Mouse (Mus musculus): Measurements from ENCODE around the gene Grin3b.

The Grin3b gene

DNA sequence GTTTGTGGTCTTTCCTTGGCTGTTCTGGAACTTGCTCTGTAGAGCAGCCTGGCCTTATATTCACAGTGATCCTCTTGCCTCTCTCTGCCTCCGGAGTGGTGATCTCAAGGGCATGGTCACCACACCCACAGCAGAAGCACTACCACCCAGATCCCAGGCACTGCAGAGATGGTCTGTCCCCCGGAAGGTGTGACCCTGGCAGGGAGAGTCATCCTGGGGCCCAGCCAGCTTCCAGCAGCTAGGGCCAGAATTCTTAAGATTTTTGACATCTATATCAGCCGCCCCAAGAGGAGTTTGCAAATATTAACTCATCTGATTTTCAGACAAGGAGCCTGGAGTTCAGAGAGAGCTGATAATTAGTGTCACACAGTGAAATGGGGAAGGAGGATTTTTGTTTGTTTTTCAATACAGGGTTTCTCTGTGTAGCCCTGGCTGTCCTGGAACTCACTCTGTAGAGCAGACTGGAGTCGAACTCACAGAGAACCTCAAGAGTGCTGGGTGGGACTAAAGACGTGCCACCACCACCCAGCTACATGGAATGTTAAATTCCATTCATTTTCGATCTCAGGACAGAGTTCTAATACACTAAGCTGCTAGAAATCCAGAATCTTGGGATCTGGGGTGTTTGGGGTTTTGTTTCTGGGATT is 15.8 kb downstream of the Grin3b start:
- in situ Hi-C loops (cut with MboI; ENCODE audit: low sequenced_read_pairs): loop anchor here (10.0 kb wide), 1 partner anchor 158 kb away; the partner anchor contains the start of genes Cbarp and Midn

DNA sequence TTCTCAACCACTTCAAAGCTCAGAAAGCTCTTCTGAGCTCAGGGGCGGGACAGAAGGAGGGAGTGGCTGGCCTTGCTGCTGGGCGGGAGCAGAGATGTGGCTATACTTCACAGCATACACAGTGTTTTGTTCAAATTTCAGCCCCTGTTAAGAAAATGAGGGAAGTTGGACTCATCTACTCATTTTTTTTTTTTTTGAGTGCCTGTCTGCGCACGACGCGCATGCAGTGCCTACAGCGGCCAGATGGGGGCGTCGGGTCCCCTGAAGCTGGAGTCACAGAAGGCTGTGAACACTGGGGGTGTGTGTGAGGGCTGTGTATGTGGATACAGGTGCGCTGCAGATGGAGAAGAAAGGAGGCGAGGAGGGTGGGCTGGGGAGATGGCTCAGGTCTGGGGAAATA is 16.4 kb downstream of the Grin3b start:
- in situ Hi-C loops (cut with MboI; ENCODE audit: low sequenced_read_pairs): loop anchor here (10.0 kb wide), 1 partner anchor 158 kb away; the partner anchor contains the start of genes Cbarp and Midn

DNA sequence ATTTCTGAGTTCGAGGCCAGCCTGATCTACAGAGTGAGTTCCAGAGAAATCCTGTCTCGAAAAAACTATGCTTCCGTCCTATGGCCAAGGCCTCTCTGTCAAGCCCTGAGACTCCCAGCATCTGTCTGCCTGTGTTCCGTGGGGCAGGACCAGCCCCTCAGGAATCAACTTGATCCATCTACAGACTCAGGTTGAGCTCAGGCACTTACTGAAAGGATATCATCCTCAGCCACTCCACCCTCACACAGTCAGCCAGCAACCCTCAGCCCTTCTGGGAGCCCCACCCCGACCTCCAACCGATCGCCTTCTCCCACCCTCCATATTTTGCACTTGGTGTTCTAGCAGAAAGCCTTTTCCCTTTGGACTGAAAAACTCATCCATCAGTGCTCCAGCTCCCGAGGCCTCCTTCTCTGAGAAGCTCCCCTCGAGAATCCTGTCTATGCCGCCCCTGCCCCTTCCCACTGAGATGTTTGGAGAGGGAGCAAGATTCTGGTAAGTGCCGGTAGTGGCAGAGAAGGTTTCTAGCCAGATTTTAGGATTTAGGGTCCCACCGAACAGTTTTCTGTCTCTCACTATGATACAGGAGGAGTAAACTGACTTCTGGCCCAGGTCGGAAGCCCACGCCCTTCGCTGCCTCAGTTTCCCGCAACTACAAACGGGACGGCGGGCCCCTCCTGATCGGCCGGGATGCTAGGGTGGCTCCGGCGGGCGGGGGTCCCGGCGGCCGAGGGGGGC is 17.4 kb downstream of the Grin3b start:
- in situ Hi-C loops (cut with MboI; ENCODE audit: low sequenced_read_pairs): loop anchor here (10.0 kb wide), 1 partner anchor 157 kb away; the partner anchor contains the start of genes Cbarp and Midn

DNA sequence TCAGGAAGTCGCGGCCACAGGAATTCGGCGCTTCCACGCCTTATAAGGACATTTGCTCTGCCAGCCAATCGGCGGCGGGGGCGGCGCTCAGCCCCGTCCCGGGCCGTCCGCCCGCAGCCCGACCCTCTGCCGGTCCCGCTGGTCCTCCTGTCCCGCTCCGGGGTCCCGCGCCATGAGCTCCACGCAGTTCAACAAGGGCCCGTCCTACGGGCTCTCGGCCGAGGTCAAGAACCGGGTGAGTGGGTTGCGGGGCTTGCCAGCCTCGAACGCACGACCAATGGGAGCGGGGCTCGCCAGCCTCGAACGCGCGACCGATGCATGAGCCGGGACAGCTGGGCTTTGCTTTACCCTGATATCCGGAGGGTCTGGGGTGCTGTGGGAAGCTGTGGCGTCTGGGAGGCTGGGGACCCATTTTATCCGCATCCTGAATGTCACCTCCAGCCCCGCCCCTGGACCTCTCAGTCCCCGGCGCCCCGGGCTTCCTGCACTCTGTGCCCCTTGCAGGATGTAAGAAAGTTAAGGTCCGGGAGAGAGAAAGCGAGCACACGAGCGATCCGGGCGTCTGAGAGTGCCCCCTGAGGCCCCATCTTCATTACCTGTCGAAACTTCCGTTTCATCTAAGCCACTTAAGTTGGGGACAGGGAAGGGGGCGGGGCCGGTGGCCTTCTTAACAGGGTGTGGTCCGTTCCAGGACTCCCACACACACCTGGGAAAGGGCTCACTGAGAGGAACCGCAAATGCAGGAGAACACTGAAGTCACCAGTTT is 18.2 kb downstream of the Grin3b start, which contains the start of gene Cnn2:
Cnn2 (plus strand) TSS at position 79 of the 766 bp plus-strand sequence.
- in situ Hi-C loops (cut with MboI; ENCODE audit: low sequenced_read_pairs): loop anchor here (10.0 kb wide), 1 partner anchor 156 kb away; the partner anchor contains the start of genes Cbarp and Midn

DNA sequence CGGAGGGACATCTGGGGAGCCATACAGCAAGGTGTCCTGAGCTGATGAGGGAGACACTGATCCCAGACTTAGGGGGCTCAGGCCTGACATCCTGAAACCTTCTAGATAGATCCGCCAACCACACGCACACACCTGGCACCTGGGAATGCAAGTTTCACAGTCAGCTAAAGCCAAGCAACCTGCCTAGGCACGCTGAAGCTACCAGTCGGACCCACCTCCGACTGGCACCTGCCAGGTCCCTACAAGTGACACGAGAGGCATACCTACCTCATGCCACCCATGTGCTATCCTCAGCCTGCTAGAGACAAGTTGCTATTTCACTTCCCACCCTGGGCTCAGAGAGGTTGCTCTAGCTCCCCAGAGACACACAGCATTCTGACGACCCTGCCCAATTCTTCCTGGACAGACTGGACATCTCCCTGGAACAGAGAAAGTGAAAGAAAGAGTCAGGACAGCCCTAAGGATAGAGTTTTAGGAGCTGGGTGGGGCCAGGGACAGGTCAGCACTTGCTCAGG is 18.8 kb downstream of the Grin3b start:
- in situ Hi-C loops (cut with MboI; ENCODE audit: low sequenced_read_pairs): loop anchor here (10.0 kb wide), 1 partner anchor 155 kb away; the partner anchor contains the start of genes Cbarp and Midn

DNA sequence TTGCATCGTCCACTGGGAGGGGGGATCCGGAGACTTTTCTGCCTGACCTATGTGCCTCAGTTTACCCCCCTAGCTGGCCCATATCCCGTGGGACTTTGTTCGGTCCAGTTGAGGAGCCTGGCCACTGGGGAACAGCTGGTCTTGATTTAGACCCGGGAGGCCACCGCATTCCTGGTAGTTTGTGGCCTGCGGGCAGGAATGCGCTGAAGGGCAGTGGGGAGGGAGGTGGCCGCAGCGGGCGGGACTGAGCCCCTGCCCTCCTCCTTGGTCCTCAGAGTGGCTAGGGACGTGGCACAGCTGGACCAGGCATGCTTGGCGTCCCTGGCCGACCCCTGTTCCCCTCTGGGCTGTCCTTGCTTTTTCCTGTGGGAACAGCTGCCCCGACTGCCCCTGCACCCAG is 19.4 kb downstream of the Grin3b start:
- in situ Hi-C loops (cut with MboI; ENCODE audit: low sequenced_read_pairs): loop anchor here (10.0 kb wide), 1 partner anchor 155 kb away; the partner anchor contains the start of genes Cbarp and Midn

DNA sequence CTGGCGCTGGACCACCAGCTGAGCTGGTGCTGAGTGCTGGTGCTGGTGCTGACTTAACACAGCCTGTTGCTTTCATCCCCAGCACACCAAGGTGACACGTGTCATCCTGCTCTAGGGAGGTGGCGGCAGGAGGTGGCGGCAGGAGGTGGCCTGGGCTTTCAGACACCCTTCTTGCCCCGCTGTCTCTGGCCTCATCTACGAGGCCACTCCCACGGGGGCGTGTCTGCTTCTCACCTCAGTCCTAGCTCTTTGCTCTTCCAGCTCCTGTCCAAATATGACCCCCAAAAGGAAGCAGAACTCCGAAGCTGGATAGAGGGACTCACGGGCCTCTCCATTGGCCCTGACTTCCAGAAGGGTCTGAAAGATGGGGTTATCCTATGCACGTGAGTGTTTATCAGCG is 20.6 kb downstream of the Grin3b start:
- in situ Hi-C loops (cut with MboI; ENCODE audit: low sequenced_read_pairs): no loop called here

DNA sequence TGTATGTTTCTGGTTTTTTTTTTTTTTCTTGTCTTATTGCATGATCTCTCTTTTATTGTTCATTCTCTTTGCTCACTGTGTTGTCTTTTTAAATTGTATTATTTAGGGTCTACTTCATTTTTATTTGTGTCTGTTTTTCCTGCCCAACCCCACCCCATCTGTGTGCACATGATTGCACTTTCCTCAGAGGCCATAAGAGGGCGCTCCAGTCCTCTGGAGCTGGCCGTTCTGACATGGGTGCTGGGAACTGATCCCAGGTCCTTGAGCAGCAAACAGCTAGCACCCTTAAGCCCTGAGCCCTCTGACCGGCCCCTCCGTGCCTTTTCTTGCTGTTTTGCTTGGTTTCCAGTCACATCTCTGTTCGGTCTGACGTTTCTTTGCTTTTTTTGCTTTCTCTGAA is 21.0 kb downstream of the Grin3b start:
- in situ Hi-C loops (cut with MboI; ENCODE audit: low sequenced_read_pairs): no loop called here

DNA sequence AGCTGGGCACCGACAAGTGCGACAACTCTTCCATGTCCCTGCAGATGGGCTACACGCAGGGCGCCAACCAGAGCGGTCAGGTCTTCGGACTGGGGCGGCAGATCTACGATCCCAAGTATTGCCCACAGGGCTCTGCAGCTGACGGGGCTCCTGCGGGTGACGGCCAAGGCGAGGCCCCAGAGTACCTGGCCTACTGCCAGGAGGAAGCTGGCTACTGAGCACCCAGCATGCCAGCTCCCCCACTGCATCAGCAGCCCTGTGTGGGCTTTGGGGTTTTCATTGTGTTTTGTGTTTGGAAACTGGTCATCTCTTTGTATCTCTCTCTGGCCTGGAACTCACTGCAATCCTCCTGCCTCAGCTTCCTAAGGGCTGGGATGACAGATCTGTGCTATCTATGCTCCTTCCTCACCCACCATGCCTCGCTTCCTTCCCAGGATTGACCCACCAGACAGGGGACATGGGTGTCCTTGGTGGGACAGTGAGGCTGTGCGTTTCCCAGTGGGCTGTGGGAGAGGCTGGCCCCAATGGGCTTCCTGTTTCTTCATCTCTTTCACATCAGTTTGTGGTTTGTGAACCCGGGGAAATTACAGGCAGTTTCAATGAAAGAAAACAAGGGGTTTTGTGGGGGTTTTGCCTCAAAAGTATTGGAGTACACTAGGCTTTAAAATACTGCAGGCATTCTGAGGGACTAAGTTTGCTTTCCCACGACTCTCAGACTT is 24.0 kb downstream of the Grin3b start:
- in situ Hi-C loops (cut with MboI; ENCODE audit: low sequenced_read_pairs): no loop called here

DNA sequence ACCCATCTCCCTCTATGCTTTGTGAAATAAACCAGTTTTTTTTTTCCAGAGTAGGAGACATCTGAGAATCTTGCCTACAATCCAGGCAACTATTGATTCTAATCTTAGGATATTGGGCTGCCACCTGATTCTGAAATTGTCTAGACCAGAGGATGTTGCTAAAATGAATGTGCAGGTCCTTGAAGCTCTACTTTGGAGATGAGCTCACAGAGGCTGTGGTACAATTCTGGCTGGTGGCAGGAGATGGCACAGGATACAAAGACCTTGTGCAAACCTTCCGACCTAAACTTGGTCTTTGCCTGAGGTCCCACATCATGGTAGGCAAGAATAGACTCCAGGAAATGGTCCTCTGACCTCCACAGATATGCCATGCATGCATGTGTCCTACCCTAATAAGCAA is 25.1 kb downstream of the Grin3b start:
- in situ Hi-C loops (cut with MboI; ENCODE audit: low sequenced_read_pairs): no loop called here

DNA sequence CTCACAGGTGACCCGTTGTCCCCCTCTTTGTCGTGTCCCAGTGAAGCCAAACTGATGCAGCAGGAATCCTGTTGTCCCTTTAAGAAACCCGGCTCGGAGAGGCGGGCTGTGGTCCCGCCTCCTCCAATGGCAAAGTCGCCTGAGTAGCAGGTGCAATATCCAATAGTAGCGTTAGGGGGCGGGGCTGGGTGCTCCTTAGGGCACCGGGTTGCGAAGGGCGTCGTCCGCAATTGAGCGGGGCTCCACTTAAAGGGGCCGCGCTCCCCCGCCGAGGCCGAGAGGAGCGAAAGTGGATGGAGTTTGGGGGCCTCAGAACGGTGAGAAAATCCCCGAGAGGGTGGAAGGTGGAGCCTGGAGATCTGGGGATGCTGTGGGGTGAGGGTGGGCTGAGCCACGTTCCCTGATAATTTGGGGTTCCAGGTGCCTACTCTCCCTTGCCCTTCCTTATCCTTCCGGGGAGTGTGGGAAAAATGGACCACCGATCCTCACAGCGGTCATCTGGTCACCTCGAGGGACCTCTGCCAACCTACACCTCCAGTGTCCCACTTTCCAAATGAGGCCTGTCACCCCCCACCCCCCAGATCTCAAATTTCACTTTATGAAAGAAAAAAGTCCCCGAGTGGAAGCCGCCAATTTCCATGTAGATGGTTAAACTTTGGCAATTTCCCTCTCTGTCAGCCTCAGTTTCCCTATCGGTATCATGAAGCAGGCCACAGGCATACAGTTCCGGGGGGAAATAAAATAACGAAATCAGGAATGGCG is 25.9 kb downstream of the Grin3b start, which contains the start of gene Abca7:
Abca7 (plus strand) TSS at position 223 of the 762 bp plus-strand sequence.
- in situ Hi-C loops (cut with MboI; ENCODE audit: low sequenced_read_pairs): no loop called here

DNA sequence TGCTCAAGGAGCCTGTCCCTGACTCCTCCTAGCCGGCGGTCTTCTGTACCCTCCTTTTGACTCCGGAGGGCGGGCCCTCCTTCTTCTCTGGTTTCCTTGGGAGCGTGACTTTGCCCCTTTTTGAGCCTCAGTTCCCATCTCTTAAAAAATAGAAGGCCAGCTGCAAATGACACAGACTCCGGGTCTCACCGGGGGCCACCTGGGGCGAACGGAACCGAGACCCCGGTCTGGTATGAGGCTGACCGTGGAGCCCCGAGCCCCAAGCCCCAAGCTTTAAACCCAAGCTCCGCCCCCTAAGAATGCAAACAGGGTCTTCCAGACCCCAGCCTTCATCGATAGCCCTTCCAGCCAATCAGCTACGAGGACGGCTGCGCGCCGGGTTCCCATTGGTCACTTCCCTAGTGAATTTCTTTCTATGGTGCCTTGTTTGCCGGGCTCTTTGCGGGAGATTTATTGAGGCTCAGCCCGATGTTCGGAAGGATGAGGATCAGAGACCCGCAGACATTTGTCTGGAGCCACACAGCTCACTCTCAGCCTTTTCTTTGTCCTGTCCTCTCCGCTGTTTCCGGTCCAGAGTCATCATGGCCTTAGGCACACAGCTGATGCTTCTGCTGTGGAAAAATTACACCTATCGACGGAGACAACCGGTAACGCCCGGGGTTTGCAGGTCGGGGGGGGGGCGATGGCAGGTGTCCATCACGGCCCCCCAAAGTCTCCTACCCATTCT is 26.7 kb downstream of the Grin3b start:
- in situ Hi-C loops (cut with MboI; ENCODE audit: low sequenced_read_pairs): no loop called here

DNA sequence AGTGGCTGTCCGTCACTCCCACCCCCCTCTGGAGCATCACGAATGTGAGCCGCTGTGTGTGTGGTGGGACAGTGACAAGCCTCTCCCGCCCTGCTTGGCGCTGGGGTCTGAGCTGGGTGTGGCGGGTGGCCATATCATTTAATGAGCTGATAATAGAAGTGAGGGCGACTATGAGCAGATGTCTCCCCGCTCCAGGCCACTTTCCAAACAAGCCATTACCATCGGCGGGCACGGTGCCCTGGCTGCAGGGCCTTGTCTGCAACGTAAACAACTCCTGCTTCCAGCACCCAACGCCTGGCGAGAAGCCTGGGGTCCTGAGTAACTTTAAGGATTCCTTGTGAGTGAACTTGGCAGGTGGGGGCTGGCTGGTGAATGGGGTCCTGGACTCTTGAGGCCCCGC is 27.3 kb downstream of the Grin3b start:
- in situ Hi-C loops (cut with MboI; ENCODE audit: low sequenced_read_pairs): no loop called here

DNA sequence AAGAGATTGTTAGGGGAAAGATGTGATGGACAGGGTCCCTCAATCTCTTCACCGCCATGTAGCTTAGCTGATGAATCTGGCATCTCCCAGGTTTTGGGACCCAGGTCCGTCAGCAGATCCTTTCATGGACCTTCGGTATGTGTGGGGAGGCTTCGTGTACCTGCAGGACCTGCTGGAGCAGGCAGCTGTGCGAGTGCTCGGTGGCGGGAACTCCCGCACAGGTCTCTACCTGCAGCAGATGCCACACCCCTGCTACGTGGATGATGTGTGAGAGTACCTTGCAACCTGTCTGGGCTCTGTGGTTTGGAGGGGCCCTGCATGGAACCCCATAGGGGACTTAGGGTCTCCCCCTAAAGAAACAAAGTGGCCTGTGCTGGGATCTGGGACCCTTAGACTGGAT is 31.4 kb downstream of the Grin3b start:
- in situ Hi-C loops (cut with MboI; ENCODE audit: low sequenced_read_pairs): no loop called here

DNA sequence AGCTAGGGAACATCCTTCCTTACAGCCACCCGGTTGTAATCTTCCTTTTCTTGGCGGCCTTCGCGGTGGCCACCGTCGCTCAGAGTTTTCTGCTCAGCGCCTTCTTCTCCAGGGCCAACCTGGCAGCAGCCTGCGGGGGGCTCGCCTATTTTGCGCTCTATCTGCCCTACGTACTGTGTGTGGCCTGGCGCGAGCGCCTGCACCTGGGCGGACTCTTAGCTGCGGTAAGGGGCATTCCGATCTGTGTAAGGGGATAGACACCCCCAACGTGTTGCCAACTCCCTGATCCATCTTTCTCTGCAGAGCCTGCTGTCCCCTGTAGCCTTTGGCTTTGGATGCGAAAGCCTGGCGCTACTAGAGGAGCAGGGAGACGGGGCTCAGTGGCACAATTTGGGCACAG is 32.3 kb downstream of the Grin3b start:
- in situ Hi-C loops (cut with MboI; ENCODE audit: low sequenced_read_pairs): no loop called here

DNA sequence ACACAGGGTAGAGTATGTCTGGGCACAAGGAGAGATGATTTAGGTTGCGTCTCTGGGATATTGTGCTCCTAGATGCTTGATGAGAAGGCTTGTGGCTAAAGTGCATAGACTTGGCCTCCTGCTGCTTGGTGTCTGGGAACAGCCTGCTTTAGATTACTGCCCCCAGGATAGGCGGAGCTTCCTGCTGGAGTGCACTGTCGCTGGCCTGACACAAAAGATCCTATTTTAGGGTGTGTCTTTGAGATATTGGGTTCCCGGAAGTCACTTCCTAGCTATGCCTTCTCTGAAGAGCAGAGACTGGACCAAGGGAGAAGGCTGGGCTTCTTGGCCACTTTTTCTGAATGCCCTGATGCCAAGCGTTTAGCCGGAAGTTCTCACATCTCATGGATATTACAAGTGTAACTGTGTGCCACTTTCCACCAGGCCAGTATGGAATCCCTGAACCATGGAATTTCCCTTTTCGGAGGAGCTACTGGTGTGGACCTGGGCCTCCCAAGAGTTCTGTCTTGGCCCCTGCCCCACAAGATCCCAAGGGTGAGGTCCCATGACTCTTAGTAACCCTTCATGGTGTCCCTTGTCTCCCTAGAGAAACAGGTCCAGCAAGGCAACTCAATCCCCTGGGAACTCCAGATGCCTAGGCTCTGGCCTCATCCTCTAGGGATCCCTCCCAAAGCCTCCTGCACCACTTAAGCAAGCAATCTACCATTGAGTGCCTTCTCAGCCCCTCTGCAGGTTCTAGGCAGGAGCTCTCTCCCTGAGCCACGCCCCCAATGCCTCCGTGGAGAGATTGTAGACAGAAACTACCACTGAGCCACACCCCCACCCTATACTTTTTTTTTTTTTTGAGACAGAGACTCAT is 33.1 kb downstream of the Grin3b start:
- in situ Hi-C loops (cut with MboI; ENCODE audit: low sequenced_read_pairs): no loop called here

DNA sequence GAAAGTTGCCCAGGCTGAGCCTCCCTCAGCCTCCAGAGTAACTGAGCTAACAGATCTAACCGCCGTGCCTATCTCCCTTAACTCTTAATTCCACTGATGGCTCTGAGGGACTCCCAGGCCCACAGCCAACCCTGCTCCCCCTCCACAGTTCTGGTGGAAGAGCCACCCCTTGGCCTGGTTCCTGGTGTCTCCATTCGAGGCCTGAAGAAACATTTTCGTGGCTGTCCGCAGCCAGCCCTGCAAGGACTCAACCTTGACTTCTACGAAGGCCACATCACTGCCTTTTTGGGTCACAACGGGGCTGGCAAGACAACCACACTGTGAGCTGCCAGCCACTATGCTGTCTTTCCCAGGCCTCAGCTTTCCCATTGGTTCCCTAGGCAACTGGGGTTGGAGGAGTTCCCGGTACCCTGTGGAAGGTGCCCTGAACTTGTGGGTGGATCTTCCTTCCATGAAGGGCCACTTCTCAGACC is 33.8 kb downstream of the Grin3b start:
- in situ Hi-C loops (cut with MboI; ENCODE audit: low sequenced_read_pairs): no loop called here

DNA sequence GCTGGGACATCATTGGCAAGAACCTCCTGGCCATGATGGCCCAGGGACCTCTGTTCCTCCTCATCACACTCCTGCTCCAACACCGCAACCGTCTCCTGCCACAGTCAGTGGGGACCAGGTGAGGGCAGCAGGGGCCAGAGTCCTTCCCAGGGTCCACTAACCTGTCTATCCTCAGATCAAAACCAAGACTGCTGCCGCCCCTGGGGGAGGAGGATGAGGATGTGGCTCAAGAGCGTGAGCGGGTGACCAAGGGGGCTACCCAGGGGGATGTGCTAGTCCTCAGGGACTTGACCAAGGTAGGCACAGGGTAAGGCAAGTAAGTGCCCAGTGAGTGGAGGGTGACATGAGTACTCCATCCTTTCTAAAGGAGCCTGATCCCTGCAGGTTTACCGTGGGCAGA is 41.2 kb downstream of the Grin3b start:
- in situ Hi-C loops (cut with MboI; ENCODE audit: low sequenced_read_pairs): no loop called here

Measured in CH12F3 (cell line).